Mouse (Mus musculus) intestine, embryonic 14.5 days (tissue): ENCODE data around the gene Kif19a. TPM values are rescaled to one million over a fixed set of nuclear protein-coding genes. Genes with fewer than 3 reads are reported as not detected.

Experiments used
- ATAC-seq: fragments of 200-750 bp; cut with Nextera tagmentation; replicated peaks from 2 replicates; pipeline ENCODE4 v1.8.0; 2017; ENCODE audit warnings: low read depth, moderate number of reproducible peaks, moderate TSS enrichment, moderate library complexity; ENCODE audit not compliant: low FRiP score, low TSS enrichment
- DNase-seq: peaks from one replicate; pipeline ENCODE4 v3.0.0-alpha.2; 2018; ENCODE audit warnings: low spot score
- H3K27ac ChIP-seq: fragments of 300-500 bp; sonication (generic); 2 replicates; pipeline ENCODE4 v1.5.1; 2014; ENCODE audit warnings: low read depth, mild to moderate bottlenecking, control low read depth
- H3K27me3 ChIP-seq: fragments of 300-500 bp; sonication (generic); replicated peaks from 2 replicates; pipeline ENCODE4 v1.6.1; 2014; ENCODE audit warnings: low read length, control low read depth; ENCODE audit not compliant: control insufficient read depth, insufficient read depth
- H3K36me3 ChIP-seq: fragments of 300-500 bp; sonication (generic); 2 replicates; pipeline ENCODE4 v1.6.1; 2014; ENCODE audit warnings: low read length, control low read depth; ENCODE audit not compliant: control insufficient read depth, insufficient read depth
- H3K4me1 ChIP-seq: fragments of 300-500 bp; sonication (generic); replicated peaks from 2 replicates; pipeline ENCODE4 v1.6.1; 2014; ENCODE audit warnings: low read length, control low read depth, mixed read lengths; ENCODE audit not compliant: control insufficient read depth, insufficient read depth
- H3K4me2 ChIP-seq: fragments of 300-500 bp; sonication (generic); 2 replicates; pipeline ENCODE4 v1.6.1; 2014; ENCODE audit warnings: low read length
- H3K4me3 ChIP-seq: fragments of 300-500 bp; sonication (generic); 2 replicates; pipeline ENCODE4 v1.5.1; 2014; ENCODE audit warnings: low read depth, low read length, control low read depth, mixed read lengths
- H3K9ac ChIP-seq: fragments of 300-500 bp; sonication (generic); 2 replicates; pipeline ENCODE4 v1.6.1; 2014; ENCODE audit warnings: mild to moderate bottlenecking, low read length
- H3K9me3 ChIP-seq: fragments of 300-500 bp; sonication (generic); 2 replicates; pipeline ENCODE4 v1.6.1; 2016; ENCODE audit warnings: low read length, control low read depth; ENCODE audit not compliant: control insufficient read depth
- WGBS: fragments of 180-500 bp; shearing (Covaris S2); extraction: QIAGEN DNeasy Blood & Tissue Kit; methylation state at CpG from one replicate; pipeline ENCODE4 v1.1.7; 2014; 5-methylcytosine and 5-hydroxymethylcytosine counted together
- polyA plus RNA-seq: library from polyadenylated mRNA; unstranded; fragments of >200 nt; fragmentation: Nextera tagmentation; extraction: Ambion mirVana; gene quantifications from 2 replicates; pipeline ENCODE4 v1.2.1, GENCODE M21; 2014

The Kif19a gene
- polyA plus RNA-seq: 0.27 and 1.2 TPM in 2 replicates

DNA sequence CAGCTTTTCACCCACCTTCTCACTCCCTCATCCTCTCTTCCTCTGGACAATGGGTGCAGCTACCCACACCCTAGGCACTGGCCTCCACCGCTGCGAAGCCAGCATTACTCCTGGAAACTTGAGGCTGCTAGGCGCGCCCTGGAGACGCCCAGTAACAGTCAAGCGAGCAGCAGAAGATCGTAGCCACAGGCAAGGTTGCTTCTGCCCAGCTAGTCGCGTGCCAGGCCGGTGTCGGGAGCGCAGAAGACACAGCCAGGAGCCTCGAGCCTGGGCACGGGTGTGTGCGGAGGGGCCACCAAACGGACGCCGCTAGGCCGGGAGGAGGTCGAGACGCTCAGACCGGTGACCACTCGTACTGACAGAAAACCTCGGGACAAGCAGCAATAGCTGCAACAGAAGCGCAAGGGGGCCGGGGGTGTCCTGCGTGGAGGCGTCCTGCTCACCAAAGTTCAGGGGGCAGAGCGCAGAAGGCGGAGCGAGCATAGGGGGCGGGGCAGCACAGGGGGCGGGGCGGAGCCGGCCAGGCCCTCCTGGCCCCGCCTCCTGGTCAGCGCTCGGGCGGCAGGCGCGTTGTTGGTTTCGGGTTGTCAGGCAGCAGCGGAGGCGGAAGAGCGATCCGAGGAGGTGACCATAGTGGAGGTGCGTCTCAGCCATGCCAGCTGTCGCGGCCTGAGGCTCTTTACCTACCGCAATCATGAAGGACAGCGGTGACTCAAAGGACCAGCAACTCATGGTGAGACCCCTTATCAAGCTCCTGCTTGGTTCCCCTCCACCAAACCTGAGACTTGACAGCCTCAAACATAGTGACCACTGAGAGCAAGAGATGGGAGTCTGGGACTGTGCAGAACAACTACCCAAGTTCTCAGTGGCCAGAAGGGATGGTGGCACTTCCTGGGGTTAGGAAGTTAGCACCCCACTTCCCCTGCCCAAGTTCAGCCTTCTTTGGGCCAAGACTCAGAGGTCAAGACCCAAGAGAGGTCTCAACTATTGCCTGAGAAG, at the start of gene Kif19a:
Kif19a (plus strand) TSS at position 569 of the 999 bp plus-strand sequence.
- H3K9ac ChIP-seq: peak within 1 kb of the TSS; percentile 36; the same call in 1 of the 2 replicates
- H3K9me3 ChIP-seq: no peaks in the 10 kb centered on the region
- H3K27ac ChIP-seq: no peak within 1 kb of the TSS
- peaks cover 5% of the 10 kb centered on the region; the same call in 1 of the 2 replicates for H3K4me1 ChIP-seq
- peak; percentile 68 for ATAC-seq
- no peaks in the 10 kb centered on the region for H3K36me3 ChIP-seq
- H3K4me3 ChIP-seq: peak within 1 kb of the TSS; percentile 45
- DNase-seq: peak; percentile 77
- 3% methylated on average over 51 of the region's 51 CpGs for WGBS
- peaks cover 22% of the 10 kb centered on the region for H3K27me3 ChIP-seq
- H3K4me2 ChIP-seq: peak within 1 kb of the TSS; percentile 72

DNA sequence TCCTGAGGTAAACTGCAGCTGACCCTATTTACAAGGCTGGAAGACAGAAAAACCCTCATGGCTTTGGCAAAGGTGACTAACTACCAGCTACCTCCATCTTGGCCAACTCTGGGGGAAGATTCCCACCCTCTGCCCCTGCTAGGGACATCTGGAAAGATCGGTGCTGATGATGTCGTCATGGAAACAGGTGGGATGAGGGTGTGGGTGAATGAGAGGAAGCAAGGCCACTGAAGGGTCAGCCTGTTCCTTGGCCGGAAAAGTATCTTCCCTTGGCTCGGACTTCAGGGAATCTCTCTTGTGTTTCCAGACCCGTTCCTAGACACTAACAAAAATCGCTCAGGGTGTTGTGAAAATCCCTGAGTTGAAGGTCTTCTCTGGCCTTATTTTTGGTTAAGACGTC, 49.7 kb upstream of the Kif19a start:
- 60% methylated on average over 7 of the region's 7 CpGs for WGBS
- DNase-seq (no peak), ATAC-seq (no peak)
- H3K9ac ChIP-seq: no peak overlapping the region
- no peaks in the 10 kb centered on the region for H3K36me3 ChIP-seq
- H3K27me3 ChIP-seq: no peaks in the 10 kb centered on the region
- H3K4me3 ChIP-seq: no peak overlapping the region
- no peak overlapping the region for H3K27ac ChIP-seq
- H3K9me3 ChIP-seq: no peaks in the 10 kb centered on the region
- no peak overlapping the region for H3K4me2 ChIP-seq
- H3K4me1 ChIP-seq: no peaks in the 10 kb centered on the region

DNA sequence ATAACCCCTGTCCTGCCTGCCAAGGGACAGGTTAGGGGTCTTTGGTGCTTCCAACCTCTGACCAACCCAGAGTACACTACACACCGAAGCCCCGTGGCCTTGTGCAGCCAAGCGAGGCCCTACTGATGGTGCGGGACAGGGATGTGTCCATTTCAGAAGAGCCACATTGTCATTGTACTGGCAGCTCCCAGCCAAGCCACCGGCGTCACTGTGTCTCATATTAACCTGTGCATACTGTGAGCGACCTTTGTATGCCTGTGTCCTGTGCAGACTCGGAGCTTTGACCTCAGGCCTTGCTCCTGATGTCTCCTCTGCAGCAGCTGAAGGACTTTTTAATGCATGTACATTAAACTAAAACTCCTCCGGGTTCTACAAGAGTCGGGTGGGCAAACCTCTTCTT, 44.7 kb upstream of the Kif19a start:
- ATAC-seq (no peak), DNase-seq (no peak)
- Histone ChIP-seq H3K9ac (no peak overlapping the region), H3K4me3 (no peak overlapping the region), H3K9me3 (no peaks in the 10 kb centered on the region), H3K4me1 (no peaks in the 10 kb centered on the region), H3K27me3 (no peaks in the 10 kb centered on the region), H3K4me2 (no peak overlapping the region), H3K27ac (no peak overlapping the region), H3K36me3 (no peaks in the 10 kb centered on the region)
- 91% methylated on average over 10 of the region's 10 CpGs for WGBS

DNA sequence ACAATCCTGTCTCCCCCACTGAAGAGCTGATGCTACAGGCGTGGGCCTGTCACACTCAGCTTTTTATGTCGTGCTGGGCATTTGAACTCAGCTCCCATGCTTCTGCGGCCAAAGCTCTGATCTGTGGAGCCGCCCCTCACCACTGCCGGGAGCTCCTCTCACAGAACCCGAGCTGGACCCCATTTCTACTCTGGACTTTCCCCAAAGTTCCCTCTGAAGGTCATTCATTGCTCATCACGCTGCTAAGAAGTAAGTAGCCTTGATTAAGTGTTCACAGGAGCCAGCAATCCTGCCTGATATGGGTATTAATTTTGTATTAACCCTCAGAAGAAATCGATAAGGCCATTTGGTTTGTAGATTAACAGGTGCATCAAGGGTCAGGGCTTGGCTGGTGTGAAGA, 42.8 kb upstream of the Kif19a start:
- Histone ChIP-seq H3K36me3 (no peaks in the 10 kb centered on the region), H3K4me3 (no peak overlapping the region), H3K4me1 (no peaks in the 10 kb centered on the region; the same call in 1 of the 2 replicates), H3K9me3 (no peaks in the 10 kb centered on the region), H3K4me2 (no peak overlapping the region), H3K9ac (no peak overlapping the region), H3K27ac (no peak overlapping the region), H3K27me3 (no peaks in the 10 kb centered on the region)
- no peak for ATAC-seq
- no peak for DNase-seq
- WGBS: 78% methylated on average over 8 of the region's 8 CpGs

DNA sequence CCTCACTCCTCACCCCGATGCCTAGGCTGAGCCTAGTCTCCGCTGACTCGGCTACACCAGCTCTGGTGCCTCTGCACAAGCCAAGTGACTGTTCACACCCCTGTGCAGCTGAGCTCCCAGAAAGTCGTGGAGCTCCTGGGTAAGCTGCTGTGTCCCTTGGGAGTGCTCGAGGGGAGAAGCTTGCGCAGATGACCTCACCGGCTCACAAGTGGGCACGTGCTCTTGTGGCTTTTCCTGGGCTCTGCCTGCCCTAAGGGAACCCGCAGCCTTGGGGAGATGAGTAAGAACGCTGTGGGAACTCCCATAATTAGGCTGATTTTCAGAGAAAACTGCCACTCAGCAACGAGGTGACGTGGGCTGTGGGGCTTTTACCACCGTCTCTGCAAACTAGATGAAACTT, 42.2 kb upstream of the Kif19a start:
- Histone ChIP-seq H3K36me3 (no peaks in the 10 kb centered on the region), H3K27ac (no peak overlapping the region), H3K9me3 (no peaks in the 10 kb centered on the region), H3K9ac (no peak overlapping the region), H3K4me1 (no peaks in the 10 kb centered on the region; the same call in 1 of the 2 replicates), H3K27me3 (no peaks in the 10 kb centered on the region), H3K4me2 (no peak overlapping the region), H3K4me3 (no peak overlapping the region)
- ATAC-seq: no peak
- WGBS: 73% methylated on average over 13 of the region's 13 CpGs
- DNase-seq: no peak

DNA sequence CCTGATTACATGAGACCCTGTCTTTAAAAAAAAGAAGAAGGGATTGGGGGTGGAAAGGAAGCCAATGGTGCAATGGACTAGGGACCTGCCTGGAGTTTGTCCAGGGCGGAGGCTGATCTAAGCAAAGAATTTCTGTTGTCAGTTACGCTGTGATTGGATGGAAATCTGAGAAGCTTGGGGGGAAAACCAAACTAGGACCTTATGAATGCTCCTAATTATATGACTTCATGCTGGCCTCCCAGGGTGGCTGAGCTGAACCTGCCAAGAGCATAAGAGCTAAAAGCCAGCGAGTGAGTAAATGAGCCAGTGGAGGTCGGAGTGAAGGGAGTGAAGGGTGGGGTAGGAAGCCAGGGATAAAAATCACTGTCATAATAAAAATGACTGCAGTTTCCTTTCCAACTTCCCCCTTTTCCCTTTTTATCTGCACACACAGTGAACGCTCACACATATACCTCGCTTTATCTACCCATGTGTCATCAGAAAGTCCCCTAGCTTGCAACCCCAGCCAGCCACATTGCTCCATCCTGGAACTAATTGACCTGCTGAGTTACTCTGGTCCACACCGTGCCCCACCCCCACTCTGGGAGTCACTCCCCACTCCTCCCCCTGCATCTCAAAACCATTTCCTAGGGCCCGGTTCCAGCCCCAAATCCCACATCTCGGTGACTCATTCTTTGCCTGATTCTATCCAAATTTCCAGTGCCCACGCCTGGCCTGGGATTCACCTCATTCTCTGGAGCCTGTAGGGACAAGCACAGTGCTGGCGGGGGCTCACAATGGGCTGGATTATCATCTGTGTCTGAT, 40.2 kb upstream of the Kif19a start:
- H3K36me3 ChIP-seq: no peaks in the 10 kb centered on the region
- no peaks in the 10 kb centered on the region for H3K27me3 ChIP-seq
- H3K4me1 ChIP-seq: no peaks in the 10 kb centered on the region; the same call in 1 of the 2 replicates
- DNase-seq: no peak
- no peak overlapping the region for H3K4me2 ChIP-seq
- no peaks in the 10 kb centered on the region for H3K9me3 ChIP-seq
- H3K27ac ChIP-seq: no peak overlapping the region
- 54% methylated on average over 11 of the region's 11 CpGs for WGBS
- no peak overlapping the region for H3K9ac ChIP-seq
- H3K4me3 ChIP-seq: no peak overlapping the region
- ATAC-seq: no peak

DNA sequence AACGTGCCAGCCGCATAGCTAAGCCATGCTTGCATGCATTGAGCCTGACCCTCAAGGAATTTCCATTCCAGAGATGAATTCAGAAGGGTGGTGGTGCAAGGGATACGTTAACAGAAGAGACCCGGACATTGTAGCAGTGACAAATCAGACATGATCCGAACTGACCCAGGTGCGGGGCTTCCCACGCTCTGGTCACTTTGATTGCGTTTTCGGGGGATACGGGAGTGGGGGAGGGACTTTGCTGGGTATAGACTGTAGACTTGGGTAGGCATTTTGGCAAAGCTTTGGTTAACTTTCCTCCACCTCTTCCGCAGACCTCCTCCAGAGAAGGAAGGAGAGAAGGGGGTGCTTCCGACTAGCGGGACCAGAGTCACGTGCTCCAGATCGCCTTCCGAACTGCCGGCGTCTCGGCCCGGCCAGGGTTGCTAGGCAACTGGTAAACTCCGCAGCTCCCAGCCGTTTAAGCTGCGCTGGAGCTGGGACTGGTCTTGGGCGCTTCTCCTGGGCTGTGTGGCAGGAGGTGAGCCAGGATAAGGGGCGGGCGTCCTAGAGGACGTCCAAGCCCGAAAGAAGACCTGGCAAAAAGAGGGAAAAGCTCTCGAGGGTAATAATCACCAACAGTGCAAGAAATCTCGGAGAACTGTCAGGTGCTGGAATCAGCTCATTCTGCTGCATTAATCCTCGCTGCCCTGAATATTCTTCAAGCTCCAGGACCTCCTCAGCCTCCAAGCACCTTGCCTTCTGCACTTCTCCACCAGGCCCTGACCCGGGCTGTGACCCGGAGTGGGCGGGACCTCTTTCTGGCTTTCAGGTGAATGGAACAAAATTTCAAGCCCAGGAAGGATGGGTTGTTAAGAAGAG, 38.0 kb upstream of the Kif19a start, which contains the start of gene Dnaic2:
Dnaic2 (plus strand) TSS at position 444 of the 861 bp plus-strand sequence.
- no peaks in the 10 kb centered on the region for H3K36me3 ChIP-seq
- H3K9me3 ChIP-seq: no peaks in the 10 kb centered on the region
- H3K27me3 ChIP-seq: no peaks in the 10 kb centered on the region
- H3K9ac ChIP-seq: no peak within 1 kb of the TSS
- H3K27ac ChIP-seq: no peak within 1 kb of the TSS
- WGBS: 11% methylated on average over 34 of the region's 34 CpGs
- H3K4me3 ChIP-seq: peak within 1 kb of the TSS; percentile 31
- H3K4me1 ChIP-seq: no peaks in the 10 kb centered on the region; the same call in 1 of the 2 replicates
- peak; percentile 86 for ATAC-seq
- H3K4me2 ChIP-seq: peak within 1 kb of the TSS; percentile 52
- DNase-seq: peak; percentile 76

DNA sequence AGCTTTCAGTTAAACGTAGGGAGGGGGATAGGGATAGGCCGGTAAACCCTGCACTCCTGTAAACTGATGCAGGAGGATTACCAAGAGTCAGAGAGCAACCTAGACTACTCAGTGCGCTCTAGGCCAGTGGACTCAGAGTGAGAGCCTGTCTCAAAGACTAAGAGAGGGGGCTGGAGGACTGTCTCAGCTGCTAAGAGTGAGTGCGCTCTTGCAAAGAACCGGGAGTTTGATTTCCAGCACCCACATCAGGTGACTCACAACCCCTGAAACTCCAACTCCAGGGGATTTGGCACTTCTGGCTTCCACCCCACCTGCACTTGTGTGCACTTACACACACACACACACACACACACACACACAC, 37.4 kb upstream of the Kif19a start:
- H3K36me3 ChIP-seq: no peaks in the 10 kb centered on the region
- no peaks in the 10 kb centered on the region; the same call in 1 of the 2 replicates for H3K4me1 ChIP-seq
- H3K4me2 ChIP-seq: peak overlapping the region; percentile 52
- H3K4me3 ChIP-seq: no peak overlapping the region
- no peak overlapping the region for H3K9ac ChIP-seq
- WGBS: 32% methylated on average over 5 of the region's 5 CpGs
- H3K27me3 ChIP-seq: no peaks in the 10 kb centered on the region
- ATAC-seq (no peak), DNase-seq (no peak)
- H3K27ac ChIP-seq: no peak overlapping the region
- H3K9me3 ChIP-seq: no peaks in the 10 kb centered on the region
